Mouse (Mus musculus) left cerebral cortex, adult 6 months (tissue): ENCODE results near the gene Hbb-y. TPM values are rescaled to one million over a fixed set of nuclear protein-coding genes. Genes with fewer than 3 reads are reported as not detected.

Source experiments
- long read RNA-seq, 2 experiments: library from polyadenylated mRNA; unstranded; transcript quantifications; one replicate each; pipeline ENCODE4 v2.0.0; 2019 to 2020
- polyA plus RNA-seq: library from polyadenylated mRNA; unstranded; fragments of <200 nt; fragmentation: Nextera tagmentation; gene quantifications from 2 replicates; pipeline ENCODE4 v1.2.3, GENCODE M21; 2021

The Hbb-y gene
- polyA plus RNA-seq: 0.20 TPM in 1 of 2 replicates, not detected in the other
- long read RNA-seq, experiment 1: 0 reads
- long read RNA-seq, experiment 2: 0 reads

GRCm38 (mm10) chr7:103853090-103853489 is at the start of gene Hbb-y:
TSS of gene Hbb-y (minus strand) at chr7:103853216.

DNA sequence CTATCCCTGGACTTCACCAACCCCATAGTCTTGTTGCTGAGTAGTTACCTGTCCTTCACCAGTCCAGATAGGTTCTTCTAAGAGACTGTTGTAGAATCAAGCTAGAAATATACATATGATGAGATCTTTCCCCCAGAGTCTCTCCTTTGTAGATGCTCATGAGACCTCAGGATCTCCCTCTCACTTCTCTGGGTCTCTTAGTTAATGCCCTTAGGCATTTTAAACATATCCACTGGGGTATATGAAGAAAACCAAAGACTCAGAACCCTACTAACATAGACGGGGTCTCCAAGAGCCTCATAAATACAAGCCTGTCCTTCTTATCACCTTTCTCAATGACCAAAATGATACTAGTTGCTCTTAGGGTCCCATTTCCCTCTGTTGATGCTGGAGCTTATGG is 41.4 kb upstream of the Hbb-y start, which contains the start of gene Olfr64:
Olfr64 (minus strand) TSS at position 101 of the 400 bp plus-strand sequence.

DNA sequence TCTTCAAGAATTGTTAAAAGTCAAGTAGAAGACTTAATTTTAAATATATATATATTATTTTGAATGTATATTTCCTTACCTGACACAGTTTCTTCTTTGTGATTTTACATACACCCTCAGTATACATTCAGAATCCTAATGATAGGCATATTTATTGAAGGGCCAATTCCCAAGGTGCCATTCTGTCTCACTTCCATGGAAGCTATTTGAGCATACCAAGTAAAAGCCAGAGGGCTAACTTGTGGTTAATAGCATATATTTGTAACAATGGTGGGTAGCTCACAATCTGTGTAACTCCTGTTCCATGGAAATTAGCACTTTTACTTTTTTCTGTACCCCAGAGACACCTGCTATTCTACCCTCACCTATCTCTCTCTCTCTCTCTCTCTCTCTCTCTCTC is 33.1 kb upstream of the Hbb-y start, which contains the start of gene Olfr66:
Olfr66 (minus strand) TSS at position 101 of the 400 bp plus-strand sequence.

GRCm38 (mm10) chr7:103843034-103843433 is 10.0 kb downstream of the Hbb-y start, which contains the start of gene Hbb-bh1:
TSS of gene Hbb-bh1 (minus strand) at chr7:103843164.

DNA sequence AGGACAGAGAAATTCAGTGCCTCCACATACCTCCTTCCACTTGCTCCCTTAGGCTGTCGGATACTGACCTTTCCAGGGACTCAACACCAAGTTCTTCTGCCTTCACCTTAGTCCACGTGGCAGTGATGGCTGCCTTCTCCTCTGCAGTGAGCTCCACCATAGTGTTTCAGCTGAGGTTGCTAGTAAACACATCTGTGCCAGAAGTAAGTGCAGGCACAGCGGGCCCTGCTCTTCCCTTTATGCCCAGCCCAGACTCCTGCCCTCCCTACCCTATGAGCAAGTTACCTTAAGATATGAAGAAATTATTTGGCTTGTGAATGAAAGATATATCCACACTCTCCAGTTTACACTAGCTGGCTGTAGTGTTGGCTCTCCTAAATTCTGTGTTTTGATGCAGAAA is 12.7 kb downstream of the Hbb-y start, which contains the start of gene Hbb-bh2:
Hbb-bh2 (minus strand) TSS at position 253 of the 400 bp plus-strand sequence.

DNA sequence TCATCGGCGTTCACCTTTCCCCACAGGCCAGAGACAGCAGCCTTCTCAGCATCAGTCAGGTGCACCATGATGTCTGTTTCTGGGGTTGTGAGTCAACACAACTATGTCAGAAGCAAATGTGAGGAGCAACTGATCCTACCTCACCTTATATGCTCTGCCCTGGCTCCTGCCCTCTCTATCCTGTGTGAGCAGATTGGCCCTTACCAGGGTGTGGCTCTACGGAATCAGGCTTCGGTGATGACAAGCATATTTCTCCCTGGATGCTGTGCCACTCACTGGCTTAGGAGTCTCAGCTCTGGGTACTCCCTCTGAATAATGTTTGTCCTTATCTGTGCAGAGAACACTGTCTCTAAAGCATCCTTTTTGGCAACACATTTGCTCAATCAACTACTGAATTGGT is 25.2 kb downstream of the Hbb-y start, which contains the start of gene Hbb-bs:
Hbb-bs (minus strand) TSS at position 289 of the 400 bp plus-strand sequence.

GRCm38 (mm10) chr7:103813766-103814165 is 39.2 kb downstream of the Hbb-y start, which contains the start of gene Hbb-bt:
TSS of gene Hbb-bt (minus strand) at chr7:103813996.

Other genes with a start within 250 kb of the Hbb-y start
- gene Olfr620, start 240.7 kb downstream of the Hbb-y start, polyA plus RNA-seq: not detected in 2 replicates
- not detected in 2 replicates for gene Olfr622, start 210.5 kb downstream of the Hbb-y start, polyA plus RNA-seq
- gene Olfr623, start 189.5 kb downstream of the Hbb-y start, polyA plus RNA-seq: not detected in 2 replicates
- 0.01 TPM in 1 of 2 replicates, not detected in the other for gene Olfr624, start 182.0 kb downstream of the Hbb-y start, polyA plus RNA-seq
- not detected in 2 replicates for gene Olfr625-ps1, start 170.5 kb downstream of the Hbb-y start, polyA plus RNA-seq
- gene Olfr243, start 138.5 kb downstream of the Hbb-y start, polyA plus RNA-seq: not detected in 2 replicates
- gene Olfr628, start 122.8 kb downstream of the Hbb-y start, polyA plus RNA-seq: not detected in 2 replicates
- not detected in 2 replicates for gene Olfr629, start 108.3 kb downstream of the Hbb-y start, polyA plus RNA-seq
- not detected in 2 replicates for gene Olfr630, start 95.9 kb downstream of the Hbb-y start, polyA plus RNA-seq
- gene Olfr69, start 81.6 kb downstream of the Hbb-y start, polyA plus RNA-seq: not detected in 2 replicates
- gene Olfr68, start 73.5 kb downstream of the Hbb-y start, polyA plus RNA-seq: not detected in 2 replicates
- gene Olfr67, start 61.4 kb downstream of the Hbb-y start, polyA plus RNA-seq: not detected in 2 replicates
- 3.2 and 6.0 TPM in 2 replicates for gene Hbb-bt, start 39.2 kb downstream of the Hbb-y start, polyA plus RNA-seq
- gene Hbb-bs, start 25.1 kb downstream of the Hbb-y start, polyA plus RNA-seq: 18.9 and 25.8 TPM in 2 replicates
- gene Hbb-bh2, start 12.7 kb downstream of the Hbb-y start, polyA plus RNA-seq: not detected in 2 replicates
- gene Hbb-bh1, start 10.1 kb downstream of the Hbb-y start, polyA plus RNA-seq: not detected in 2 replicates
- gene Olfr66, start 33.0 kb upstream of the Hbb-y start, polyA plus RNA-seq: not detected in 2 replicates
- gene Olfr64, start 41.3 kb upstream of the Hbb-y start, polyA plus RNA-seq: not detected in 2 replicates
- not detected in 2 replicates for gene Olfr65, start 50.3 kb upstream of the Hbb-y start, polyA plus RNA-seq
- not detected in 2 replicates for gene Olfr631, start 75.6 kb upstream of the Hbb-y start, polyA plus RNA-seq
- not detected in 2 replicates for gene Olfr632, start 81.1 kb upstream of the Hbb-y start, polyA plus RNA-seq
- not detected in 2 replicates for gene Olfr633, start 91.2 kb upstream of the Hbb-y start, polyA plus RNA-seq
- gene Olfr635, start 117.9 kb upstream of the Hbb-y start, polyA plus RNA-seq: 0.01 TPM in 1 of 2 replicates, not detected in the other
- not detected in 2 replicates for gene Olfr638, start 145.5 kb upstream of the Hbb-y start, polyA plus RNA-seq
- 0.01 TPM in 1 of 2 replicates, not detected in the other for gene Olfr639, start 164.1 kb upstream of the Hbb-y start, polyA plus RNA-seq
- gene Olfr640, start 172.4 kb upstream of the Hbb-y start, polyA plus RNA-seq: not detected in 2 replicates
- gene Olfr641, start 182.2 kb upstream of the Hbb-y start, polyA plus RNA-seq: not detected in 2 replicates
- gene Olfr642, start 199.4 kb upstream of the Hbb-y start, polyA plus RNA-seq: not detected in 2 replicates
- not detected in 2 replicates for gene 4930516K23Rik, start 208.2 kb upstream of the Hbb-y start, polyA plus RNA-seq
- not detected in 2 replicates for gene Olfr644, start 218.7 kb upstream of the Hbb-y start, polyA plus RNA-seq
- gene Olfr645, start 232.2 kb upstream of the Hbb-y start, polyA plus RNA-seq: not detected in 2 replicates